Mouse (Mus musculus): ENCODE results near the gene Sfn.
"Not testable (repeated sequence)": the region's sequence is repeated elsewhere in the genome, so short reads cannot be mapped to it uniquely, and the experiment has no call there.

The Sfn gene

DNA sequence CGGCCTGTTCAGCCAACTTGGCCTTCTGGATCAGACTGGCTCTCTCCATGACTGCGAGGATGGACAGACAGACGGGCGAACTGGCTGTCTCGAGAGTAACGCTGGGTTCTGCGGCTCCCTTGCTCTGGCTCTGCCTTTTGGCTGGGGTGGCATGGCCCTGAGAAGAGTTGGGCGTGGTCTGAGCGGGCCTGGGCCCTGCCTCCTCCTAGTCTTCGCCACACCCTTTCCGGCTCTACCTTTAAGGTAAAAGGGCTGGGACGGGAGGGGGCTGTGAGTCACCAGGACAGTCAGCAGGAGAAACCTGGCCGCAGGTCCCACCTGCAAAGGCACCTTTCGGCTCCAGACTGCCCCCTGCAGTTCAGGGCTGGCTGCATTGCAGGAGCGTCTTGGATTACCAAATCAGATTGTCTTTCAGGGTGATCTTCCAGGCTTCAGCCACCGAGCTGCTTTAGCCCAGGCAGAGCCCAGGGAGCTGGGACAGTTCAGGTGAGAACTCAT lies at the start of gene Sfn:
Gene Sfn (minus strand): TSS at position 448 of the 498 bp plus-strand sequence.
- peak; percentile 79 for DNase-seq (ENCODE audit: low spot score)

DNA sequence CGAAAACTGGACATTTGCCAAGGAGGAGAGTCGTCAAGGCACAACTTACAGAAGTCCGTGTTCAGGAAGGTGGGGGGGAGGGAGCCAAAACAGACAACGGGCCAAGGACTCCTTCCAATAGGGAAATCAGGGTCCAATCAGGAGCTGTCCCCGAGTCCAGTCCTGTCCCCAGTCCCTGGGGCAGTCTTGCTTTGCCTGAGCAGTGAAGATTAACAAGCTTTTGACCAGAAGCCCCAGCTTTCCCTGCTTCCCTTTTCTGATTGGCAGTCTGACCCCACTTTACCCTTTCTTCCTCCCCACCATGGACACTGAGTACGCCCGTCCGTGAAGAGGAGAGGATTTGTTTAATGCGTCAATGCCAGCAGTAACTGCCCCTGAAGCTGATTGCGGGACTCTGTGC lies 49.5 kb upstream of the Sfn start:
- DNase-seq (ENCODE audit: low spot score) = no peak

DNA sequence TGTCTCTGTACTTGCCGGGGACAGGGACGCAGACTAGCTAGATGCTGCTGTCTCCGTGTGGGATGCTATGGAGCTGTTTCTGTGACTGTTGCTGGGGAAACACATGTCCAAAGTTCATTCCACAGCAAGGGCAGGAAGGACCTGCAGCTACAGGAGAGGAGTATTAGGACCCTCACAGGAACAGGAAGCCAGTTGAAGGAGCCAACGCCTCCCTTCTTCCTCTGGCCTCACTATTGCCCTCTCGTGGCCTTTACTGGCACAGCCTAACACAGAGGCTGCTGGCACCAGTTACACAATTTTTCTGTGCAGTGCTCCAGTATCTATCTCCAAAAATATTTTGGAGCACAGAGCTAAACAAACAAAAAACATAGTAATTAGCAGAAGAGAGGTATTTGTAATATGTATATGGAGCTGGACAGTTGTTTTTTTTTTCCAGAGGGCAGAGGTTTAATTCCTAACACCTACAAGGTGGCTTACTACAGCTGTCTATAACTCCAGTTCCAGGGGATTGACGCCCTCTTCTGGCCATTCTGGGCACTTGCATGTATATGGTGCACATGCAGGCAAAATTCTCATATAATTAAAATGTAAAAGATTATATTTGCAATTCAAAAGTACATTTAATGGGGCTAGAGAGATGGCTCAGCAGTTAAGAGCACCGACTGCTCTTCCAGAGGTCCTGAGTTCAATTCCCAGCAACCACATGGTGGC lies 48.2 kb upstream of the Sfn start, which contains the start of gene Zdhhc18:
Gene Zdhhc18 (minus strand): TSS at position 166 of the 711 bp plus-strand sequence.
- DNase-seq (ENCODE audit: low spot score) = peak; percentile 88

DNA sequence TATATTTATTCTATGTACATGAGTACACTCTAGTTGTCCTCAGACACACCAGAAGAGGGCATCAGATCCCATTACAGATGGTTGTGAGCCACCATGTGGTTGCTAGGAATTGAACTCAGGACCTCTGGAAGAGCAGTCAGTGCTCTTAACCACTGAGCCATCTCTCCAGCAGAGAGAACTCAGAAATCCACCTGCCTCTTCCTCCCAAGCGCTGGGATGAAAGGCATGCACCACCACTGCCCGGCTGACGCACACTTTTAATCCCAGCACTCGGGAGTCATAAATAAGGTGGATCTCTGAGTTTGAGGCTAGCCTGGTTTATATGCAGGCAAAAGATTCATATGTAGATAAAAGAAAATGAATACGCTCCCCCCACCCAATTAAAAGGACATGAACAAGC lies 47.5 kb upstream of the Sfn start:
- not testable (repeated sequence) for DNase-seq (ENCODE audit: low spot score)

DNA sequence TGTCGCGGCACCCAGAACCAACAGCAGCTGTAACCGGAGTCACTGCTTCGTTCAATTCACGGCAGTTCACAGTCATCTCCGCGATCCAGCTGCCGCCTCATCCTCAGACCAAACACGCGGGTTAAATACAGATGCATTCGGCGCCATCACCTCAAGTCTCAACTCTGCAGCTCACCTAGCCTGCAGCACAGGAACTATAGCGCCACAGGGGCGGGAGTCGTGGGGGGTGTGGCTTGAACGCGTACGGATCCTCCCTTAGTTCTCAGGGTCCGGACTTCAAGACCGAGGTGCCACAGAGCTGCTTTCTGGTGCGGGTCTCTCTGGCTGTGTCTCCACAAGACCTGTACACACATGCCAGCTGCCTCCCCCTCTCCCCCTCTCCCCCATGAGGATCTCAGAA lies 43.7 kb upstream of the Sfn start:
- no peak for DNase-seq (ENCODE audit: low spot score)

DNA sequence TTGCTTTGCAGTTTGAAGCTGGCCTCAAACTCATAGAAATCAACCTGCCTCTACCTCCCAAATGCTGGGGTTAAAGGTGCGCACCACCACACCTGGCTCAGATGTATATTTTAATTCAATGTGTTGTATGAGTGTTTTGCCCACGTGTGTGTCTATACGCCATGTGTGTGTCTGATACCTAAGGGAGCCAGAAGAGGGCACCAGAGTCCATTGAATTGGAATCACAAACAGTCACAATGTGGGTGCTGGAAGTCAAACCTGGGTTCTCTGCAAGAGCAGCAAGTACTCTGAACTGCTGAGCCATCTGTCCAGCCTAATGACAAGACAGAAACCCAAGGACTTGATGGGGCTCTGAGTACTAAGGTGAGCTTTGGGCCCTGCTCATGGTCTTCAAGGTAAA lies 43.2 kb upstream of the Sfn start:
- DNase-seq (ENCODE audit: low spot score) = no peak

DNA sequence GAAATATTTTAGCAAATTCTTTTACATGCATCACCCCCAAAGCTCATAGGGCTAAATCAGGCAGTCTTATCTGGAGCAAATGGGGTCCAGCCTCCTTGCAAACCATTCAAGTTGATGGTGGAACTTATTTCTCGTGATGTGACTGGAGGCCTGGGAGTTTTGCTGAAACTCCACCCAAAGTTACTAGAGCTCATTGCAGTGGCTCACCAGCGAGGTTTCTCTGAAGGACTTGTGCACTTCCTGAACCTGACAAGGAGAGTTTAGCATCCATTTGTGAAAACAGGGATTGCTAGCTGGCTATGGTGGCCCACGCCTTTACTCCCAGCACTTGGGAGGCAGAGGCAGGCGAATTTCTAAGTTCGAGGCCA lies 32.1 kb upstream of the Sfn start:
- DNase-seq (ENCODE audit: low spot score) = no peak

DNA sequence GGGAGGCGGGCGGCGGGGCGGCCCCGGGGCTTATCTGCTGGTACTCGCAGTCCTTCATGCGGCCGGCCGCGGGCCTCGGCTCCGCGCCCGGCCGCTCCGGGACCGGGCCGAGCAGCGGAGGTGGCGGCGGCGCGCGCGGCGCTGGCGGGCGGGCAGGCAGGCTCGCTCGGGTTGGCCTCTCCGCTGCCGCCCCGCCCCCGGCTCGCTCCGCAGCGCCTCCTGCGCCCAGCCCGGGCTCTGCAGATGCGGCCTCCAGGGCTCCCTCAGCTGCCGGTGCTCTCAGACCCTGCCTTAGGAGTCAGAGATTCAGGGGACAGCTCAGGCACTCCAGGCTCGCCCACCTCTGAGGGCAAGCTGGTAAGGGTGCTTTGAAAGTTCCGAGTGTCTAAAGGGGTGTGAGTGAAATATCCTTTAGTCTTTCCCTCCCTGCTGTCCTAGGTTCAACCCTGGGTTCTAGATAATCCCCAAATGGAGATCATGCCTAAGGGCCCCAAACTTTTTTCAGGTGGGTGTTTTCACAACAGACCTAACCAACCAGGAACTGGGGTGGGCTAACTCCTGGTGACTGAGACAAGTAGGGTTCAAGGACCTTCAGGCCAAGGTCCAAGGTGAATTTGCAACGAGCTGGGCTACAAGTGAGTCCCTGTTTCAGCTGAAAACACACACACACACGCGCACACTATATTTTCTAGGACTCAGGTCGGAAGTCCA lies 31.5 kb upstream of the Sfn start:
- peak; percentile 93 for DNase-seq (ENCODE audit: low spot score)

DNA sequence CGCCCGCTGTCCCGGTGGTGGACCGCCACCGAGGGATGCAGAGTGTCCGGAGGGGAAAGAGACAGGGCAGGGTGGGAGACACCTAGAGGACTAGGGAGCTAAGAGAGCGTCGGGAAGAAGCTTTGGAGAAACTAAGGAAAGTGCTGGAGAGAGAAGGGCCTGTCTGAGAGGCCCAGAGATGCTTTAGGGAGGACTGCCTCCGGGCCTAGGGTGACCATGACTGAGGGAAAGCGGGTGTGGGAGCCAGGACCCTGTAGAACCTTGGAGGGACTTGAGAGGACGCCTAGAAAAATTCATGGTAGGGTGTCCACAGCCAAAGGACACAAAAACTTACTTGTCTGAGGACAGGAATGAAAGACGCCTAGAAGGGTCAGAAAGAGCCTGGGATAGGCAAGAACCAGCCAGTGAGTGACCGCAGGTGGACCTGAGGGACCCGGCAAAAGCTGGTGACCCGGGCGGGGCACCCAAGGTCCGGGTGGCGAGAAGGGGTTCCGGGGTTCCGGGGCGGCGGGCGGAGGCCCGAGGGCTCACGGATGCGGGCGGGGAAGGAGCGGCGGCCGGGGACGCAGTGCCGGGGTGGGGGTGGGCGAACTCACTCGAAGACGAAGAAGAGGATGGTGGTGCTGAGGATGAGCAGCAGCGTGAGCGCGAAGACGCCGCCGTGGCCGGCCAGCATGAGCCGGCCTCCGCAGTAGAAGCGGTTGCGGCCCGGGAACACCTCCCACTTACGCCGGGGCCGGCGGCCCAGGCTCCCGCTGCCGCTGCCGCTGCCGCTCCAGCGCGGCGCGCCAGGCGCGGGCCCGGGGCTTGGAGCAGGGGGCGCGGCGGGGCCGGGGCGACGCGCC lies 30.7 kb upstream of the Sfn start:
- no peak for DNase-seq (ENCODE audit: low spot score)

DNA sequence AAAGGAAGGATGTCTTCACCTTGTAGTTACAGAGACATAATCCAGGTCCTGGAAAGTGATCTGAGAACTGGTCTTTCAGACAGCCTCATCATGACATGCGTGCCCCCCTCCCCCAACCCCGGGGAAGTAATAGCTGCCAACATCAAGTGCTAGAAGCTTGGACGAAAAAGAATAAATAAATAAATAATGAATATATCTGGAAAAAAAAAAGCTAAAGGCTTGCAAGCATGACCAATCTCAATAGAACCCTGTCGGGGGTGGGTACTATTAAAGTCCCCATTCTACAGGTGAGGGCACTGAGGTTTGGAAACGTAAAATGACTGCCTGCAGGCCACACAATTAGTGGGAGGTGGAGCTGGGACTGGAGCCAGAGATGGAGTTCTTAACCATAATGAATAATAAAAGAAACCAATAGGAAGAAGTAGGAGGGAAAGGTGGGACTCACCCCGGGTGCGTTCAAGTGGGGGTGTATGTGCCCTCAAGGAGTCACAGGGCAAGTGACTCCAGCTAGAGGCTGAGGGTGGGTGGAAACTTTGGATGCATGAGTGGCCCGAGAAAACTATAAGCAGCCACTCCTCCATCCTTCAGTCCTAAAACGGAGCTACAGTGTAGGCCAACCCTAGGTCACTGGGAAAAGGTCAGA lies 29.9 kb upstream of the Sfn start:
- no peak for DNase-seq (ENCODE audit: low spot score)

DNA sequence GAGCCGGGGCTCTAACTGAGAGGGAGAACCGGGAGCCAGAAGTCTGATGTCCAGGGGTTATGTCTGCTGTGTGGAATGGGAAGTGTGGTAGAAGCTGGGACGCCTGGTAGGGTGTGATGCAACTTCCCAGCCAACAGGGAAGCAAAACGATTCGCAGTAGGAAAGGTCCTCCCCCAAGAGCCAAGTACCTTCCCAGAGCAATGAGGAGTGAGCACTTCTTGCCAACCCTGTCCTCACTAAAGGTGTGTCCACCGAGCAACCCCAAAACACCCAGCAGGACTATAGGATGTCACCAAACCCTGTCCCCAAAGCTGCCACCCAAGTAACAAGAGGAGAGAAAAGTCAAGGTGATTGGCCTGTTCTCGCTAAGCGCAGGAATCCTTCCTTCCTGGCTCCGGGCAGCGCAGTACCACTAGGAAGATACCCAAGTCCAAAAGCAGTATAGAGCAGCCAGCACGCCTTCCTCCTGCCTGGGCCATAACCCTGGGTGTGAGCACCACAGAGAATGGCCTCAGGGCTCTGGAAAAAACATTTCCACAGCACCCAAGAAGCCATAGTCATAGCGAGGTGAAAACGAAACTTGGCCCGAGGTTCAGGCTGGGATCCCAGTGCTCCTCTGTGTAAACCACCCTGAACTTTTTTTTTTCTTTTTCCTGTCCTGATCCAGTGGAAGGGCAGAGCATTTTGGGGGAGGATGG lies 29.3 kb upstream of the Sfn start:
- DNase-seq (ENCODE audit: low spot score) = no peak

DNA sequence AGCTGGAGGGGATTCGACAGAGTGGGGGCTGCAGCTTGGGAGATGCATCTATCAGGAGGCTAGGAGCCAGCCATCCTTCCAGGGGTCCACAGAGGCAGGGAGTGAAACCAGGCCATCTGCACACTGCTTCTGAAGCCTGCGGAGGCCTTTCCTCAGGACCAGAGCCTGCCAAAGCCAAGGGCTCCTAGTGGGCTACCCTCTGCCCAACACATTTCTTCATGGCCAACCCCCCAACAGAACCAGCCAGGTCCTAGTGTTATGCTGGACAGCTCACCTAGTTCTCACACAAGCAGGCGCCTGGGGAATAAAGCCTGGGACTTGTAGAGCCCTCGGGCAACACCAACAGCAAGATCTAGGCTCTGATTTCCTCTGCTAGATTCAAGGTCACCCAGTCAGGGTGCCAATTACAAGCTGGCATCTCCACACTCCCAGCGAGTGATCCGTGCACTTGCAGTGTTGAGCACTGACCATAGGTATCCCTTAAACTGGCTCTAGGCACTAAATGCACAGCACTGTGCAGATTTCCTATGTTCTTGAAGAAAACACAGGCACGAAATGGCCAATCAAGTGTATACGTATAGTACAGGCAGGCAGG lies 28.5 kb upstream of the Sfn start:
- no peak for DNase-seq (ENCODE audit: low spot score)

DNA sequence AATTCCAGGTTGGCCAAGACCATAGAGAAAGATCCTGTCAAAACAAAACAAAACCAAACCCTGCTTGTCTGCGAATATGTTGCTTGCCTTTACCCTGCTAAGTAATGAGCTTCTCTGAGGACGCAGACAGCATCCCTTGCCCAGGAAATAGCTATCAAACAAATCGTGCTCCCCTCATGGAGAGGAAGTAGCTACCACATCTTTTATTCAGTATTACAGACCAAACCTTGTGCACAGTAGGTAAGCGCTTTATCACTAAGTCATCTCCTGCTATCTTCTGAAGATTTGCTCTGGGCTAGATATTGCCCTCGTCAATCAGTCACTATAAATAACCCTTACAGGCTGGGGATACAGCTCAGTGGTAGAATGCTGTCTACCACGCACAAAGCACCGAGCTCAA lies 27.2 kb upstream of the Sfn start:
- DNase-seq (ENCODE audit: low spot score) = no peak

DNA sequence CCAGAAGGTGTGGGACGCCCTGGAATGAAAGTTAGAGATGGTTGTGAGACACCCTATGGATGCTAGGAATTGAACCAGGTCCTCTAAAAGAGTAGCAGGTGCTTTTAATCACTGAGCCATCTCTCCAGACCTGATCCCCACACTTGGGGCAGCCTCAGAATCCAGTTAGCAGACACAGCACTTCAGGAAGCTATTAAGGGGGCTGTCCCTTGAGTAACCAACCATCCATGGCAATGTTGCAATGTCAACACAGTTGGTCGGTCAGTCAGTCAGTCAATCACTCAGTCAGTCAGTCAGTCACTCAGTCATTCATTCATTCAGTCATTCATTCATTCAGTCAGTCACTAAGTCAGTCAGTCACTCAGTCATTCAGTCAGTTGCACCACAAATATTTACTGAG lies 26.5 kb upstream of the Sfn start:
- no peak for DNase-seq (ENCODE audit: low spot score)

DNA sequence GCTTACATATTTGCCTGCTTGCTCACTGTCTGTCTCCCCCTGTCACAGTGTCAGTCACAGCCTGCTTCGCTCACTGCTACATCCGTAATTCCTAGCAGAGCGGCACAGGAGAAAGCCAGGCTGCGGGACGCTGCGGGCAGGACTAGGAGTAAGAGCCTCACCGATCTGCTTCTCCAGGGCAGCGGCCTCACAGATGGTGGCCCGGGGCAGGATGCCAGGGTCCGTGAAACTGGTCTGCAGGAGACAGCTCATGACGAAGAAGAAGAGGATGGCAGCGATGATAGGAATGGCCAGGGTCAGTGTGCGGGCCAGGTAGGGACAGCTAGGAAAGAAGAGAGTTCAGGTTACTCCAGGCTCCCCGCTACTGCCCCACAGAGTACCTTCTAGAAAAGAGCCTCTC lies 25.1 kb upstream of the Sfn start:
- DNase-seq (ENCODE audit: low spot score) = no peak

DNA sequence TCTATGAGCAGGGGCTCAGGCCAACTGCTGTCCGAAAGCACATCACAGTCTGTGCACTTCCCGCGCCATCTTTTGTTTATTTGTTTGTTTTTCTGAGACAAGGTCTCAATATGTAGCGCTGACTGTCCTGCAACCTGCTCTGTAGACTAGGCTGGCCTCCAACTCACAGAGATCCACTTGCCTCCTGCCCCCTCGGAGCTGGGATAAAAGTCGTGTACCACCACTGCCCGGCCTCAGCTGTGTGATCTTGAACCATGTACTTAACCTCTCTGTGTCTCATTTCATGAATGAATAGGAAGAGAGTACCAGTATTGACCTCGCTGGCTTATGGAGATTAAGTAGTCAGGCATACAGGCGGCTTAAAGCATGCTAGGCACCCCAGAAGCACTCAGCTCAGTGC lies 24.7 kb upstream of the Sfn start:
- DNase-seq (ENCODE audit: low spot score) = no peak

DNA sequence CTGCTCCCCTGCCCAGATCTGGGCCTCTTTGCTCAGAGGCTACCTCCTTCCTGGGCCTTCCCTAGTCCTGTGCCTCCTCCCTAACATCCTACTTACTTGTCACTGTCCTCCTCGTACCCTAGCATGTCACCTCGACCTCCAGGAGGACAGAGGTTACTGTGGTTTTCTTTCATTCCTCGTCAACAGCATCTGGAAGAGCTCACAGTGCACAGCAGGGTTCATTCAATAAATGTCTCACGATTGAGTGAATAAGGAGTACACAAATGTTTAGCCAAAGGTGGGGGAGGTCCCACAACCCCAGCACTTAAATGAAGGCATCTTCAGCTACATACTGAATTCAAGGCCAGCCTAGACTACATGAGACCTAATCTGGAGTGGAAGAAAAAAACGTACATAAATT lies 24.3 kb upstream of the Sfn start:
- DNase-seq (ENCODE audit: low spot score) = no peak

DNA sequence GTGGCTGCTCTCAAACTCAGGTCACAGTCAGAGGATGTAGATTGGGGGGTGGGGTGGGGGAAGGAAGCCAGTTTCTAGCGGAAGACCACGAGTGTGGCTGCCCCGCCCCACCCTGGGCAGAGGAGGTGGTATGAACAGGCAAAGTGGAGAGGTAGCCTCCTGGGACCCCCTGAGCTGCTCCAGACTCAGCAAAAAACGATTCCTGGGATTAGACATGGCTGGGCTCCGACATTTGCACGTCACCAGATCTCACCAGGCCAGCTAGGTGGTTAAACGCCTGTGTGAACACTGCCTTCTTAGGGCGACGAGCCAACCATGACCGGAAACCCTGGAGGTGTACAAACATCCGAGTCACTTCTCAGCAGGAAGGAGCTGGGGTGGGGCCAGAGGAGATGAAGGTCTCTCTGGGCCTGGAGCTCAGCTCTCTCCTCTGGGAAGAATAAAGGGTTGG lies 23.7 kb upstream of the Sfn start:
- DNase-seq (ENCODE audit: low spot score) = no peak

DNA sequence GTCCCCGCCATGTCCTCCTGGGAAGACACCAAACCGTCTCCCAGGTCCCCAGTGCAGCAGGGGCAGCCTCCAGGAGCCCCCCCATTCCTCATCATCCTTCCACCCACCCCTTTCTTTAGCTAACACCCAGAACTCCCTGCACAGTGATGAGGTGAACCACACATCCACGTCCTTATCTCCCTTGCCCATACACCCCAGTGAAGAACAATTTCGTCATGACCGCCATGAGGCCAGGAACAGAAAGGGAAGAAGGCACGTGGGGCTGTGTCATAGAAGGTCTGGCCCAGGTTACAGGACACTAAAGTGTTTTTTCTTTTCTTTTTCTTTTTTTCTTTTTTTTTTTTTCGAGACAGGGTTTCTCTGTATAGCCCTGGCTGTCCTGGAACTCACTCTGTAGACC lies 22.9 kb upstream of the Sfn start:
- DNase-seq (ENCODE audit: low spot score) = no peak

DNA sequence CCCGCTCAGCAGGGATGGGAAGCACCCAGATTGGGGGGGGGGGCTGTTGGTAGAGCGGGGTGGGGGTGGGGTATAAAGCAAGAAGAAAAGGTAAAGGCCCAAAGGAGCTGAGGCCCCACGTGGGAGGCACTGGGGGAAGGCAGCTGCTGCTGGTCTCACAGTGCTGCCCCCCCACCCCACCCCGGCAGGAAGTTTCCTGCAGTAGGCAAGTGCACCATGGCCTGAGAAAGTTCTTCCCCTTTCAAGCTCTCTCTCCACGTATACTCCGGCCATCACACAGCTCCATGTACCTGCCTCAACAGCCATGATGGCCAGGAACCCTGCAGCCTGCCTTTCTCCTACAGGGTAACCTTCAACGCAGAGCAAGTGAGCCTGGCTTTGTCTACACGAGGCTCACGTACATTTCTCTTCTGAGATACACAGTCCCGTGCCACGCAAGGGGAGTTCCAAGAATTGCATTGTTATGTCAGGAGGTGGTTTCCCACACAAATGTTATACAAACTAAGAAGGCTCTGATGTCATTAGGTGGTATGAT lies 20.3 kb upstream of the Sfn start:
- DNase-seq (ENCODE audit: low spot score) = no peak

DNA sequence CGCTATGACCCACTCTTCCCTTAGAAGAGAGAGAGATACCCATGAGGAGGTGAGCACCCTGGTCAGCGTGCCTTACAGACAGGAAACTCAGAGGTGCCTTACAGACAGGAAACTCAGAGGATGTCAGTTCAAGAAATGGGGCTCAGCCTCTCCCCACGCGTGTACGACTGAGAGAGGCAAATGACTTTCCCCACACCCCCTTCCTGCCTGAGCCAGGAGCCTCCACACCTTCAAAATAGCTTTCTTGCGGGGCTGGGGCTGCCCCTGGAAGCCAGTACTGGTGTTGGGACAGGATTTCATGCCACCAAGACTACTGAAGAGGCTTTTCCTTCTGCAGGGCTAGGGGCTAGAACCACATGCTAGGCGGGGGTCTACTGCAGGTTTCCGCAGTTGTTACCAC lies 18.7 kb upstream of the Sfn start:
- no peak for DNase-seq (ENCODE audit: low spot score)

Measured in testis, postnatal 10 days (tissue).